Comparison of ENCODE assay signal across 23 mouse cellular contexts in the genomic region with DNA sequence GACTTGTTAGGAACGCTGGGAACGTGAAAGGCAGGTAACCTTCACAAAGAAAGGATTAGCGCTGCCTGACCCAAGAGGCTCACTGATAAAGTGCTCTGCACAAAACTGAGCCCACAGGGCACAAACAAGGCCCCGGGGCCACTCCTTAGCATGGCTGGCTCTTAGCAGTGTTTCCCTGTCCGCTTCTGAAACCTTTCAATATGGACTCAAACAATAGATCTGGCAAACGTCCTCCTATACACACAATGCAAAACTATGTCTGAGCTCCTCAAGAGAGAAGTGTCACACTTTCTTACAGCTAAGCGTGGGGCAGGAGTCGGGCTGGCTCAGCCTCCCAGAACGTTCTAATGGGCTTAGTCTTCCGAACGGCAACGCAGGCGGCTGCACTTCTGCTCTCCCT. TPM values are rescaled to one million over a fixed set of nuclear protein-coding genes. Genes with fewer than 3 reads are reported as not detected.
DNase-seq lines count a peak whose midpoint lies in the region; ATAC-seq and TF ChIP-seq lines count a peak whose summit lies in the region.
"Had no signal": no experiment of that assay in that cellular context is flagged by ENCODE, and none has a peak within 500 bp of the region (broad histone marks: within the 10 kb centered on the region; RNA-seq: fewer than 3 reads in every experiment).

Gene Cldn22, plus strand, starts transcription at position 301 of the 400 bp plus-strand sequence.

- DNase-seq in heart, postnatal 4 days = no peak
- DNase-seq in brain, embryonic 14.5 days (ENCODE audit: low read depth) = peak; percentile 50
- DNase-seq in forebrain, postnatal 0 days = peak; percentile 8
- DNase-seq in thymus, postnatal 10 days (ENCODE audit: low spot score in 2 of 2) = no peak
- DNase-seq in frontal cortex, postnatal 14 days (ENCODE audit: low spot score in 2 of 2) = no peak
- DNase-seq: cerebellum, postnatal 25 days; gastrocnemius, postnatal 36 days; kidney, adult 9 months; kidney, postnatal 36 days; layer of hippocampus, adult 9-11 months; lung, postnatal 14 days; right cerebral cortex, postnatal 14 days; thymus, adult 18-20 months had no signal

- no peaks in the 10 kb centered on the region for H3K27me3 ChIP-seq in heart, embryonic 13.5 days (replicated peaks)
- 0 out of 2 replicates have a peak, but pooled peaks cover 6% of the 10 kb centered on the region for H3K27me3 ChIP-seq in E14TG2a.4 (ENCODE audit: insufficient read depth, low read length)
- H3K27me3 ChIP-seq in forebrain, postnatal 0 days (ENCODE audit: insufficient read depth, low read length) = no peaks in the 10 kb centered on the region
- H3K27me3 ChIP-seq: embryonic facial prominence, embryonic 15.5 days; heart, embryonic 15.5 days; neural tube, embryonic 13.5 days had no signal

- no peak within 1 kb of the TSS for H3K9ac ChIP-seq in heart, embryonic 13.5 days
- no peak within 1 kb of the TSS for H3K9ac ChIP-seq in forebrain, postnatal 0 days
- H3K9ac ChIP-seq: embryonic facial prominence, embryonic 15.5 days; heart, embryonic 15.5 days; neural tube, embryonic 13.5 days had no signal

- WGBS in heart, embryonic 13.5 days = 69% methylated on average over 13 of the region's 13 CpGs
- WGBS in forebrain, postnatal 0 days = 15% methylated on average over 13 of the region's 13 CpGs

- no peak for TF ChIP-seq POLR2A in brain, embryonic 14.5 days (IDR thresholded peaks at IDR 0.05; ENCODE audit: borderline replicate concordance, extremely low read depth, insufficient read depth, insufficient read length, poor library complexity, severe bottlenecking)

- H3K9me3 ChIP-seq in heart, embryonic 13.5 days = no peaks in the 10 kb centered on the region
- no peaks in the 10 kb centered on the region for H3K9me3 ChIP-seq in E14TG2a.4 (ENCODE audit: low read length)
- H3K9me3 ChIP-seq in forebrain, postnatal 0 days (ENCODE audit: low read length) = no peaks in the 10 kb centered on the region
- H3K9me3 ChIP-seq: embryonic facial prominence, embryonic 15.5 days; heart, embryonic 15.5 days; neural tube, embryonic 13.5 days had no signal

- TF ChIP-seq CTCF in E14TG2a.4 (conservative IDR thresholded peaks at IDR 0.05; ENCODE audit: low read length) = no peak
- no peak for TF ChIP-seq CTCF in brain, embryonic 14.5 days (IDR thresholded peaks at IDR 0.05; ENCODE audit: borderline replicate concordance, extremely low read depth, insufficient read depth, insufficient read length)
- no peak for TF ChIP-seq CTCF in forebrain, postnatal 0 days (IDR thresholded peaks at IDR 0.05; ENCODE audit: low read depth)

- H3K4me1 ChIP-seq in heart, embryonic 13.5 days = peaks cover 10% of the 10 kb centered on the region
- peaks cover 12% of the 10 kb centered on the region for H3K4me1 ChIP-seq in E14TG2a.4 (replicated peaks; ENCODE audit: low read depth, low read length)
- no peaks in the 10 kb centered on the region for H3K4me1 ChIP-seq in forebrain, postnatal 0 days (ENCODE audit: insufficient read depth)

- no peak within 1 kb of the TSS for H3K4me3 ChIP-seq in heart, embryonic 13.5 days
- 0 out of 2 replicates have a peak within 1 kb of the TSS, but pooled peaks have one; percentile 29 for H3K4me3 ChIP-seq in E14TG2a.4 (replicated peaks; ENCODE audit: low read length)
- H3K4me3 ChIP-seq in forebrain, postnatal 0 days (ENCODE audit: low read depth, low read length) = no peak within 1 kb of the TSS
- H3K4me3 ChIP-seq: embryonic facial prominence, embryonic 15.5 days; heart, embryonic 15.5 days; neural tube, embryonic 13.5 days had no signal

- ATAC-seq in heart, embryonic 13.5 days (ENCODE audit: extremely low read depth, insufficient number of reproducible peaks, low FRiP score, low TSS enrichment) = no peak
- 0 out of 2 replicates have a peak, but pooled peaks have one; percentile 29 for ATAC-seq in forebrain, postnatal 0 days
- ATAC-seq: inflammation-experienced regulatory T-cells, adult 6 months had no signal

- H3K4me2 ChIP-seq in heart, embryonic 13.5 days = no peak within 1 kb of the TSS
- H3K4me2 ChIP-seq in forebrain, postnatal 0 days (ENCODE audit: low read depth) = no peak within 1 kb of the TSS
- H3K4me2 ChIP-seq: embryonic facial prominence, embryonic 15.5 days; heart, embryonic 15.5 days; neural tube, embryonic 13.5 days had no signal

- peaks cover 21% of the 10 kb centered on the region for H3K36me3 ChIP-seq in heart, embryonic 13.5 days
- H3K36me3 ChIP-seq in E14TG2a.4 (ENCODE audit: insufficient read depth, low read length) = peaks cover 12% of the 10 kb centered on the region; the same call in 1 of the 2 replicates
- no peaks in the 10 kb centered on the region for H3K36me3 ChIP-seq in forebrain, postnatal 0 days (ENCODE audit: insufficient read depth)

- H3K27ac ChIP-seq in heart, embryonic 13.5 days (replicated peaks) = peak within 1 kb of the TSS; percentile 50
- no peak within 1 kb of the TSS for H3K27ac ChIP-seq in forebrain, postnatal 0 days (ENCODE audit: low read depth, low read length)
- H3K27ac ChIP-seq: embryonic facial prominence, embryonic 15.5 days; neural tube, embryonic 13.5 days had no signal

RNA-seq across cellular contexts. Expression of gene Cldn22, which starts in this region (rescaled TPM):
- polyA plus RNA-seq in heart, embryonic 13.5 days (2015; fragmentation: Nextera tagmentation; extraction: Ambion mirVana) = not detected in 2 replicates
- not detected for total RNA-seq in heart, postnatal 4 days (2021)
- polyA plus RNA-seq in brain, embryonic 14.5 days (2012; rRNA removed) = not detected in 2 replicates
- not detected in 2 replicates for total RNA-seq in forebrain, postnatal 0 days (2014; rRNA removed)
- polyA plus RNA-seq in forebrain, postnatal 0 days (2015; fragmentation: Nextera tagmentation; extraction: Ambion mirVana) = not detected in 2 replicates
- total RNA-seq: megakaryocyte-erythroid progenitor cell, adult 5-6 weeks had no signal
- polyA plus RNA-seq: C2C12; embryonic facial prominence, embryonic 15.5 days; heart, embryonic 15.5 days; hindbrain, embryonic 11.5 days; inflammation-experienced regulatory T-cells, adult 6 months; liver, embryonic 16.5 days; neural tube, embryonic 13.5 days had no signal

Comparison
In these comparisons a context has a peak if more than half of its experiments do, and no peak if none do; other contexts are left out.
1. Peak in DNase-seq in brain, embryonic 14.5 days; RNA of the gene not detected or under 1 TPM.
2. Peak in DNase-seq and ATAC-seq in forebrain, postnatal 0 days; RNA of the gene not detected or under 1 TPM.